Mouse (Mus musculus): ENCODE results near the gene Vmn1r213. TPM values are rescaled to one million over a fixed set of nuclear protein-coding genes. Genes with fewer than 3 reads are reported as not detected.

The Vmn1r213 gene
- polyA plus RNA-seq, 1 experiment from 2014 or later, result not detected

- Histone ChIP-seq H3K4me1 (ENCODE audit: insufficient read depth) (no peaks in the 10 kb centered on the region), H3K36me3 (ENCODE audit: insufficient read depth) (no peaks in the 10 kb centered on the region), H3K9ac (no peak overlapping the region), H3K9me3 (ENCODE audit: low read depth, low read length) (no peaks in the 10 kb centered on the region), H3K4me3 (ENCODE audit: low read depth, low read length) (no peak overlapping the region), H3K27ac (ENCODE audit: low read depth) (no peak overlapping the region), H3K27me3 (ENCODE audit: insufficient read depth, low read length) (no peaks in the 10 kb centered on the region), H3K4me2 (no peak overlapping the region)
- 38% methylated on average over 1 of the region's 1 CpGs for WGBS
- DNase-seq, result no peak
- TF ChIP-seq CTCF (IDR thresholded peaks at IDR 0.05; ENCODE audit: low read depth), result no peak; the same call in 1 of the 2 replicates
- ATAC-seq (ENCODE audit: insufficient read depth), result no peak
Observed at GRCm38 (mm10) chr13:23057778-23058177, 50.3 kb downstream of the Vmn1r213 start.

Other genes with a start within 250 kb of the Vmn1r213 start
- gene Vmn1r208, start 230.3 kb upstream of the Vmn1r213 start, polyA plus RNA-seq (2014; fragmentation: Nextera tagmentation; extraction: Ambion mirVana), result not detected in 2 replicates
- not detected in 2 replicates for gene Vmn1r209, start 198.0 kb upstream of the Vmn1r213 start, polyA plus RNA-seq (2014; fragmentation: Nextera tagmentation; extraction: Ambion mirVana)
- not detected in 2 replicates for gene Vmn1r210, start 176.3 kb upstream of the Vmn1r213 start, polyA plus RNA-seq (2014; fragmentation: Nextera tagmentation; extraction: Ambion mirVana)
- gene Vmn1r211, start 150.1 kb upstream of the Vmn1r213 start, polyA plus RNA-seq (2014; fragmentation: Nextera tagmentation; extraction: Ambion mirVana), result not detected in 2 replicates
- not detected in 2 replicates for gene Vmn1r212, start 123.5 kb upstream of the Vmn1r213 start, polyA plus RNA-seq (2014; fragmentation: Nextera tagmentation; extraction: Ambion mirVana)
- not detected in 2 replicates for gene Vmn1r214, start 22.8 kb downstream of the Vmn1r213 start, polyA plus RNA-seq (2014; fragmentation: Nextera tagmentation; extraction: Ambion mirVana)
- not detected in 2 replicates for gene Vmn1r215, start 60.4 kb downstream of the Vmn1r213 start, polyA plus RNA-seq (2014; fragmentation: Nextera tagmentation; extraction: Ambion mirVana)
- not detected in 2 replicates for gene Vmn1r217, start 110.6 kb downstream of the Vmn1r213 start, polyA plus RNA-seq (2014; fragmentation: Nextera tagmentation; extraction: Ambion mirVana)
- not detected in 2 replicates for gene Vmn1r218, start 125.5 kb downstream of the Vmn1r213 start, polyA plus RNA-seq (2014; fragmentation: Nextera tagmentation; extraction: Ambion mirVana)
- gene Vmn1r219, start 151.7 kb downstream of the Vmn1r213 start, polyA plus RNA-seq (2014; fragmentation: Nextera tagmentation; extraction: Ambion mirVana), result 0.03 TPM in 1 of 2 replicates, not detected in the other
- not detected in 2 replicates for gene Vmn1r220, start 180.3 kb downstream of the Vmn1r213 start, polyA plus RNA-seq (2014; fragmentation: Nextera tagmentation; extraction: Ambion mirVana)
- not detected in 2 replicates for gene Vmn1r221, start 206.5 kb downstream of the Vmn1r213 start, polyA plus RNA-seq (2014; fragmentation: Nextera tagmentation; extraction: Ambion mirVana)
- gene Vmn1r222, start 228.3 kb downstream of the Vmn1r213 start, polyA plus RNA-seq (2014; fragmentation: Nextera tagmentation; extraction: Ambion mirVana), result not detected in 2 replicates
- not detected in 2 replicates for gene Vmn1r223, start 239.5 kb downstream of the Vmn1r213 start, polyA plus RNA-seq (2014; fragmentation: Nextera tagmentation; extraction: Ambion mirVana)